Mouse (Mus musculus) lung, postnatal 36 days (tissue): ENCODE results near the gene Ssbp2.
A peak's percentile ranks its signal among the peaks of the same experiment; 100 is the strongest.

ENCODE experiments used
- DNase-seq: peaks from one replicate; pipeline ENCODE4 v3.0.0; 2022; ENCODE audit warnings: mixed read lengths

Ssbp2 gene

DNA sequence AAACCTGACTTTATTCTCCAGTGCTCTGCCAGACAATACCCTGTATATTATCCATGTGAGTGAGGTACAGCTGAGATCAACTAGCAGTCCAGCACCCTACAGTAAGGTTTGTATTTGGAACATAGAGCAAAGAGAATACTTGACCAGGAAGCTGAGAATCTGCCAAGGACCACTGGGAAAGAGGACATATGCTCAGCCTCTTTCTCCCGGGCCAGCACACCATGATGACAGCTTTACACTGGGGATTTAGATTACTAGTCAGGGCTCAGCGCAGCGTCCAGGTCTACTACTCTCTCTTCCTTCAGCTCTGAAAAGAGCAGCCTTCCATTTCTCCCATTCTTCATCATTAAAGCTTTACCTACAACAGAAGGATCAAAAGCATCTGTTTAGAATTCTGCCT, 76.6 kb downstream of the Ssbp2 start:
- DNase-seq = no peak

DNA sequence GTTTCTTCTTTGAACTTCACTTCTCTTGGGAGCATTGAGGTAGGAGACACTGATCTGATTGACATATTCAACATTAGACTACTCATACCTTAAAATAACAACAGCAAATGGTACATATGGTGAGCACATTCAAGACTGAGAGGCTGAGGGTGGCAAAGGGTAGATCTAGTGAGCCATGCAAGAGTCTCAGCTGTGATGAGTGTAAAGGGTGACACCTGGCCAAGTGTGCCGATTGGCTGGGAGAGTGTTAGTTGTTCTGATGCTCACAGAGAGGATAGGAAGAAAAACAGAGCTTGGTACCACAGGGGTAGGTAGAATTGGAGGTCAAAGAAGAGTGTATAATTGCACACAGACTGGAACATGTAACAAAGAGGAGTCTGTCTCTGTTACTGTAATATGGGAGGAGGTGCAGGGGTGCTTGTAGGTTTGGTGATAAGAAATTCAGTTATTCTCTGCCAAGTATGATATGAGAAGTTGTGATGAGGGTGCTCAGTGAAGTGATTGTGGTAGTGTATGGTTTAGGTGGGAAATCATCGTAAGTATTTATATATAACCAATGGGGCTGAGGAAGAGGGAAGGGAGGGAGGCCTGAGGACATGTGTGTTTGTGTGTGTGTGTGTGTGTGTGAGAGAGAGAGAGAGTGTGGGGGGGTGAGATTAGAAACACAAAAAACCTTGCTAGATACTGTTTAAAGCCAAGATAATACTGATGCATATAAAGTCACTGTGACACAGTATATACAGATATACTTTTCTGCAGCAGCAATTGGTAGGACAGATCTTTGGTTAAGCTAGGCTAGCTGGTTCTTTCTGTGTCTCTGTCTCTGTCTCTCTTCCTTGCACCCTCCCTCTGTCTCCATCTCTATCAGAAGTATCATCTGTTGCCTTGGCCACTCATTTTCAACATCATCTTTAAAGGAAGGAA, 80.3 kb downstream of the Ssbp2 start:
- DNase-seq = no peak

DNA sequence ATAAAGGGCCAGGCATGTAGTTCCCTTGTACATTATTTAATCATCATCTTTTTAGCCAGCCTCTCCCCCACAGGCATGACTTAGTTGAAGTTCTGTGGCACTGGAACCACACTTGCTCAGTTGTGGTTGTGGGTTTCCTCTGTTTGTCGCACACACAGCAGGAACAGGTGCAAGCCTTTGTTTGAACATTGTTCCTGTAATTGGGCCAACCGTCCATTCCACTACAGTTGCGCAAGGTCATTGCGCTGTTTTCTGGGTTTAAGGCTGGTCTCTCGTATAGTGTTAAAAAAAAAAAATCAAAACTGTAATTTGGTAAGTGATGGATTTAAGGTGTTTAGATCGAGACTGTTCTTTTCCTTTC, 81.0 kb downstream of the Ssbp2 start:
- peak; percentile 52 for DNase-seq

DNA sequence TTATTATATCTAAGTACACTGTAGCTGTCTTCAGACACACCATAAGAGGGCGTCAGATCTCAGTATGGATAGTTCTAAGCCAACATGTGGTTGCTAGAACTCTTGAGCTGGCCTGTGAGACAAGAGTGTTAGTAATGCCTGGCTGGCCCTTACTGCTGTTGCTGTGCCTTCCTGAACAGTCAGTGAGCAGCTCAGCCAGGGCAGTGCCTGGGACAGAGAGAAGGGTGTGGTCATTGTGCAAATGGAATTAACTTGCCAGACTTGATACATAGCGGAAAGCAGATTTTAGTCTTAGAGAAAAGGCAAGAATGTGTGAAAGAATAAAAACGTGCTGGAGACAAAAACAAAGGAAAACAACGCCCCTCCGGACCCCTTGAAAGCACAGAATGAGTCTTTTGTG, 83.5 kb downstream of the Ssbp2 start:
- peak; percentile 17 for DNase-seq

DNA sequence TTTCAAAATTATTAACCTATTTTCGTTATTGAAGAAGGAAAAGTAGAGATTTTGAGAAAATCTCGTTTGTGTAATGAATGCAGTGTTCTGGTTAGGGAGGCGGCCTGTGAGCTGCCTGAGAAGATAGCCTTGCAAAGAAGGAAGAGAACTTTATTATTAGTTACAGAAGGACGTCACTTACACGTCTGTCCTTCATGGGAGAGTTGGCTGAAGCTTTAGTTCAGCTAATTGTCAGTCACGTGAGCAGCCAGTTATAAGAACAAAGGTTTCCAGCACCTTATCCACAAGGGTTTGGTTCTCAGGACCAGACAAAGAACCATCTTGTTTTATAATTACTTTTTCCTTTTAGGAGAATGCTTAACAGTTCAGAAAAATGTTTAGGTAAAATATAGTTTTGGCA, 104.0 kb downstream of the Ssbp2 start:
- no peak for DNase-seq

DNA sequence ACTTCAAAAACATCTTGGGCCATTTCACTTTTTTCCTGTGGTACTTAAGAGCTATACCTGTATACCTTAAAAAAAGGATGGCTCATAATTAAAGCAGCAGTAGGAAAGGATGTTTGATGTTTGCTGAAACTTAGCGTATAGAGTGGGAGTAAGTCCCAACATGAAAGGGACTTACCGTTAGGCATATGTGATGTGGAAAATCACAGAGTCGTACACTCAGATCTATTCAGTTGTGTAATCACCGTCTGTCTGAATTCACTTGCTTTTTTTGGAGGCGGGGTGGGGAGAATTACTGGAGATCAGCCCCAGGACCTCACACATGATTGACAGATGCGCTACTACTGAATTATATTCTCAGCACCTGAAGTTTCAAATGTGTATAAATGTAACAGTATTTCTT, 104.7 kb downstream of the Ssbp2 start:
- DNase-seq = no peak

DNA sequence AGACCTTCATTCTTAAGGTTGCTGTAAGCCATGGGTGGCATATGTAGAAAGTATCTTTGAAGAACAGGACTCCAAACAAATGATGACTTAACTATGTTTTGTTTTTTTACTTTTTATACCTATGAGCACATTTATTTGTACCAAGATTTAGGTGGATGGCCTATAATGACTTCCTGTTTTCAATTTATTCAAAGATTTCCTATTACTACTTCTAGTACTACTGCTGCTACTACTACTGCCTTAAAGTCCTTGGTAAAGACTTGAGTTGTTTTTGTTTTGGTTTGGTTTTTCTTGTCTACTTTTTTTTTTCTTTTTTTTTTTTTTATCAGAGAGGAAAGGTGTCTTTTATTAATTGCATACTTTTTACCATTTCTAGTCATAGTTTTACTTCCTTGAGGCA, 121.4 kb downstream of the Ssbp2 start:
- DNase-seq = no peak

DNA sequence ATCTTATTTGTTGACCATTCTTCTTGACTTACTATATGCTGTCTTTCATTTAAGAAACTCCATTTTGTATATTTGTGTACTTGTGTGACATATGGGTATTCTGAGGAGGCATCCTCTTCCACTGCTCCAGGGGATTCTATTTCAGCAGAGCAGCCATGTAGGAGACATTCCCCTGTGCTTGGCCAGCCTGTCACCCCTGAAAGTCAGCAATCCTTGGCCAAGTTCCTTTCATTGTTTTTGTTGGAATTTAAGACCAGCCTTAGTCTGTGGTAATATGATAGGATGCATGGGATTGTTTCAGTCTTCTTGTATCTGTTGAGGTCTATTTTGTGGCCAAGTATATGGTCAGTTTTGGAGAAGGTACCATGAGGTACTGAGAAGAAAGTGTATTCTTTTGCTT, 122.1 kb downstream of the Ssbp2 start:
- DNase-seq = no peak

DNA sequence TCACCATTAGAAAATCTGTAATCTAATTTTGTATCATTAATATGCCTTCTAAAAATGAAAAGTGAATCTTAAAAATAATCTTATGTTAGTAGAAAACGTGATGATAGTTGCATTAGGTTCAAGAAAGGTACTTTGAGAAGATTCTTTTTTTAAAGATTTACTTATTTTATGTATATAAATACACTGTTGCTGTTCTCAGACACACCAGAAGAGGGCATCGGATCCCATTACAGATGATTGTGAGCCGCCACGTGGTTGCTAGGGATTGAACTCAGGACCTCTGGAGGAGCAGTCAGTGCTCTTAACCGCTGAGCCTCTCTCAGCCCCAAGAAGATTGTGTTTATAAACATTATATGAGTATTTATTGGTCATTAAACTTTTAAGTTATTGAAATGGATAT, 126.3 kb downstream of the Ssbp2 start:
- no peak for DNase-seq

DNA sequence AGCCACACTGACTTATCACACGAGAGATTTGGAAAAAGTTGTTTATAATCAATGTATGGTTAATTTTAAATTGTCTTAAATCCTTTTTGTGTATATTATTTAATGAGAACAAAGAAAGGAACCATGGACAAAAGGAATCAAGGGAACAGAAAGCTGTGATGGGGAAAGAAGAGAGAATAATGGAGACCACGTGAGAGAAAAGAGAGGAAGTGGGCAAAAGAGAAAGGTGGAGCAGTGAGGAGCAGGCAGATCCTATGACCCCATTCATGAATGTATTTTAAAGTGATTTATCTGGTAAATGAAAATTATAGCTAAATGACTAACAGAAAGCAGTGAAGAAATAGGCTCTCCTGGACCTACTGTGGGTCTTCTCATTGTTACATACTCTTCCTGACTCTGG, 128.4 kb downstream of the Ssbp2 start:
- DNase-seq = no peak

DNA sequence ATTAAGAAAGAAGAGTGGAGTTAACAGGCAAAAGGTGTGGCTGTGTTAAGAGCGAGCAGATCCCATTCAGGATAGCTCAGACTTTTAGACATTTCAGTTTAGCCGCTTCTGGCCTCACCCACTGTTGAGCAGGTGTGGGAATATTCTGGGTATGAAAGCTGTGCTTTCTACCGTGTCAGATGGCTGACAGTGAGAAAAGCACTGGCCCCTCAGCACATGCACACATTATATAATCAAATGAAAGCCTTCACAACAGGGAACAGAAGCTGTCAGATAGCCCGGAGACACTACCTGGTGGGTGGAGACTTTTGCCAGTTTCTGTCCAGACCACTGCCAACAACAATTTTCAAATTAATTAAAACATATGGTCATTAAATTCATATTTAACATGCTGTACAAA, 131.8 kb downstream of the Ssbp2 start:
- no peak for DNase-seq

DNA sequence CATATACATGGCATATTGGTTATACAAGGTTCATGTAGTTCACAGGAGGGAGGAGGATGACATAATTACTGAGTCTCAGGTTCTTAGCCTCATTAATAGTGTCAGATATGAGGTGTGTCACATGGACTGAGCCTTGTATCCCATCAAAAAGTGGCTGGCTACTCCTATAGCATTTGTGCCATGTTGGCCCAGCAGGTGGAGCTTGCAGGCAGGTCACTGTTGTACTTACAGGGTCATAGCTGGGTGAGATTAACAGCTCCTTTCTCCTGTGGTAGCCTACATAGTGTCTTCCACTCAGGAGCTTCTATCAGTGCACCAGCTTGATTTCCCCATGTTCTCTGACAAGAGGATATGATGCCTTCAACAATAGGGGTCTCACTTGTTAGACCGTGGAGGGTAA, 135.2 kb downstream of the Ssbp2 start:
- no peak for DNase-seq

DNA sequence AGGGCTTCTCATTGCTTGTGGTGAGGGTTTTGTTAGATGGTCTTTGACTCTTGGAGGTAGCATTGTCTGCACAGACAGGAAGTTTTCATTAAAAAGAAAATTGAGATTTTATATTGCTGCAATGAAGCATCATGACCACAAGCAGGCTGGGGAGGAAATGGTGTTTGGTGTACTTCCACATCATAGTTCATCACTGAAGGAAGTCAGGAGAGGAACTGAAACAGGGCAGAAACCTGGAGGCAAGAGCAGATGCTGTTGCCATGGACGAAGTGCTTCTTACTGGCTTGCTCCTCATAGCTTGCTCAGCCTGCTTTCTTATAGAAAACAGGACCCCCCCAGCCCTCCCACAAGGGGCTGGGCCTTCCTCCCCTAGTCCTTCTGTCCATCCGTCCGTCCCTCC, 139.5 kb downstream of the Ssbp2 start:
- peak; percentile 23 for DNase-seq

DNA sequence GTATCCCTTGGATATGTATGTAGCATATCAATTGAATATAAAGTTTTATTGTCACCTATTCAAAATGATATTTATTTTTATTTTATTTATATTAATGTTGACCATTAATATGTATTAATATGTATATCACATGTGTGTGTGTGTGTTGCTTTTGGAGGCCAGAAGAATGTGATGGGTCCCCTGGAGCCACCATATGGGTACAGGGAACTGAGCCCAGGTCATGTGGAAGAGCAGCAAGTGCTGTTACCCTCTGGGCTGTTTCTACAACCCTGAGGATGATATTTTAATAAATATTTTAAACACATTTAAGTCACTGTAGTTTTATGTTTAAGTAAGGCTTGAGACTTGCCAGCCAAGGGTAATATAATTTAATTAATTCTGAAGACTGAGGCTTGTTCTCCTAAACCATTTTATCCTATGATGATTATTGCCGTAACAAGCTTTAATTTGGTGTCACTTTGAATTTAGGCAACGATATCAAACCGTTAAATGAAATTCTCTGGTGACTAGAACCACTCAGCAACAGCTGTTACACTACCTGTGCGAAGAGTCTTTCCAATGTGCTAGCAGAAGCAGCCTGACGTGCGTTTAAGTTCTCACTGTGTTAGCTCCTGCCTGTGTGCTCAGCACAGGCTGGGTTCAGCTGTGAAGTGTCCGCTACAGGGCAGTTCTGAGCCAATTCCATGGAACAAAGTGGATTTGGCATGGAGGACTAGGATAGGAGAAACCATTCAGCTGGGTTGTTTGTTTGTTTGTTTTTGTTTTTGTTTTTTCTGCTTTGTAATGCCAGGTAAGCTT, 145.2 kb downstream of the Ssbp2 start:
- no peak for DNase-seq

DNA sequence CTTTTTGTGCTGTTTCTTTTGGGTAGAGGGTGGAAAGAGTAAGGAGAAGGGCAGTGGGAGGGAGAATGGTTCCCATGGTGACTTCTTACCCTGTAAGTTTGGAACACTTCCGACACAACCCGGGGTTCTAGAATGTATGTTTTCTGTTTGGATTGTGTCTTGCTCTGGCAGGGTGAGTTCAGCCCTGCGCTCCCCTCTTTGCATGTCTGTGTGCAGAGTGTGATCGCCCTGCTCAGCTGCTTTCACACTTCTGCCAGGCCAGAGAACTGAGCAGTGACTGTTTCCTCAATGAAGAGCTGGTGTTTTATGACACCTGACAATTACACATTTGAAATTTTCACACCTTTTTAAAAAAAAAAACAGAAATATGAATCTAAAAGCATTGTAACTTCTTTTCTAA, 150.5 kb downstream of the Ssbp2 start:
- DNase-seq = no peak

DNA sequence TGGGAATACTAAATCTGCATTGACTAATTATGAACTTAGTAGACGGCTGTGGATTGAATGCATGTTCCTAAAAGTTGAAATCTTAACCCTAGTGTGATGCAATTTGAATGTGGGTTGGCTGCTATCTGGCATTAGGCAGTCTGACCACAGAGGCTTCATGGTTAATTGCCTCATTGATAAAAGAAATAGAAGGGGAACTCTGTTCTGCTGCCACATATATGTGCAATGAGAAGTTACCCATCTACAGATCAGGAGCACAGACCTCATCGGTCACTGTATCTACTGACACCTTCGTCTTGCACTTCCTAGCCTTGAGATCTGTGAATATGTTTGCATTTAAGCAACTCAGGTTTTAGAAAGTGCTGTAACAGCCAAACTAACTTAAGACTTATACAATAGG, 151.8 kb downstream of the Ssbp2 start:
- peak; percentile 23 for DNase-seq

DNA sequence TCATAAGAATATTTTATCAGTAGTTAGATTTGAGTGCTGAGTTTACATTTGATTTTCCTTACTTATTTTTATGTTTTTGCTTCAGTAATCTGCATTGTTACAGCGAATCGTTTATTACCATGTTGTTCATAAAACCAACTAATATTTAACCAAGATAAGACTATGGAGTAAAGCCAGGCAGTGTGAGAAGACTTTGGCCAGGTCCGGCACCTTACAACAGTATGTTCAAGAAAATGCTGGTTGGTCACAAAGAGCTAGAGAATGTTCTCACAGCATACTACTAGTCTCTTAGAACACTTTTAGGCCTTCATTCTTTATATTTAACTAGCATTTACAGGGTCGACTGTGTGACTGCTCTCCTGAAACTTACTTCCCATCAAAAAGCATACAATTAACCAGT, 152.5 kb downstream of the Ssbp2 start:
- no peak for DNase-seq

DNA sequence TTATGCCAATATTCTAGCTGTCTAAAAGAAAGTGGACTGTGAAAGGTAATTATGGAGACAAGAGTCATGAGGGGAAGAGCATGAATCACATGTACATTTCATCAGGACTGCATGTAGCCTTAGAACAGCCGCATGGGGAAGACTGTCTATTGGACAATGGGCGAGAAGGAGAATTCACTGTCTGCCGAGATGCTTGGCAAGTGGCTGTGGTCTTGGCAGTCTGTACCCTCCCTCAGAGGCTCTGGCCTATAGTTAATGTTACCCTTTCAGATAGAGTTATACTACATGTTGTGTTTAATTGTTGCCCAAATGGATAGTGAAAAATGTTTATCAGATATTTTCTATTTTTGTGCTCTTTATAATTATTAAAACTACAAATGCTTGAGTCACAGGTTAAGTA, 156.0 kb downstream of the Ssbp2 start:
- DNase-seq = no peak

DNA sequence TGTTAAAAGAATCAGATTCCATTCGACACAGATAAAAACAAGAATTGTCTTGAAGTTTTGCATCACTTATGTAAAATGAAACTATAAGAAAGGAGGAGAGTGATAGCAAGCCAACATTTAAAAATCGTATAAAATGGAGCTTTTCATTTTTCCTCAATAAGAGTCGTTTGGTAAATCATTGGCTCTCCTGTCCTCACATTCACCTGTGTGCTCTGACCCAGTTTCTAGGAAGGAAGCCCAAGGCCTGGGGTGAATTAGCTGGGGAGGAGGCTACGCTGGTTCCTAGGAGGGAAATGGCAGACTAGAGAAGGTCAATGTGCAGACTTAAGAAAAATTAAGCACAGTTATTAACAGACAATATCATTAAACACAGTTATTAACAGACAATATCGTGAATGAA, 156.8 kb downstream of the Ssbp2 start:
- no peak for DNase-seq

DNA sequence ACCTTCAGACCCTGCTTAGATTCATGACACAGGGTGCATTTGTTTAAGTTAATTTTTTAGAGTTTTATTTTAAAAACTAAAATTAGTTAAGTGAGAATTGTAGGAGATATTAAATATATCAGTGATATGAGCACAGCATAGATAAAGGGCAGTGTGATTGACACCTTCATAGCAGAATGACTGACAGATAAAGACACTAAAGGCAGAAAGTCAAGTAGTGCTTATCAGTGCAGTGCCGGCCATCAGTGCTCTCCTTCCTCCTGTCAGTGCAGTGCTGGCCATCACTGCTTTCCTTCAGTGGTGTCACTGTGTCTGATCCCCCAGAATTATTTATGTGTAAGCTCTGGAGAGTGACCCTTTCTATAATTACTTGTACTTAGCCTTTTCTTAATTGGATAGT, 159.3 kb downstream of the Ssbp2 start:
- no peak for DNase-seq

DNA sequence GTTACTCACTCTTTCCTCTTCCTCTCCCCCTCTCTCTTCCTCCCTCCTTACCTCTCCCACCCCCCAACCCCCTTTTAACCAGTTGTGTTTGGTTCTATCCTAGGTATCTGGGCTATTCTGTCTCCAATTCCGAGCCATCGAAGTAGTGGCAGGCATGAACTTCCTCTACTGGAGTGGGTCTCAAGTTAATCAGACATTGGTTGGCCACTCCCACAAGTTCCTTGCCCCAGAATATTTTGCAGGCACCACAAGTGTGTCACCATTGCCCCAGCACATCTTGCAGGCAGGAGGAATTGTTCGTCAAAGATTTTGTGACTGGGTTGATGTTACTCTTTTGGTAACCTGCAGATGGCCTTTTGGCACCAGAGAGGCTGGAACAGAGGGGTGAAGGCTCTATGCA, 160.5 kb downstream of the Ssbp2 start:
- no peak for DNase-seq

DNA sequence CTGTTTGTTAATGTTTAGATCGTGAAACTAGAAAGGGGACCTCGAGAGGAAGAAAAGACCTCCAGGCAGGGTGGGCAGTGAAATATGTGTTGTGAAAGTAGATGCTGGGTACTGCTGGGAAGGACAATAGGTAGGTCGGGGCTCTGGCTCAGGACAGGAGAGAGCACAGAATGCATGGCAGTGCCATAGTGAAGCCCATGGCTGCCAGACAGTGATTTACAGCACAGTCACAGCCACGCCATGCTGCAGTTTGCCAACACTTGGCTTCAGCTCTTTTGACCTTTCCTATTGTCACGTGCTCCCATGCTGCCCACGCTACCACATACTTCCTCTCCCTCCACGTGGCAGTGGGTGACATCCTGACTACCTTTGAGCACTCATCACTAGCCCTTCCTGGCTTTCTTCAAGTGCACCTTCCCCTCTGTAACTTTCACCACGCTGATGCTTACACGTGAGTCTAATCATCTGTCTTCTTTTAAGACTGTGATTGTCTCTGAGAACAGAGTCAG, 171.3 kb downstream of the Ssbp2 start:
- no peak for DNase-seq

DNA sequence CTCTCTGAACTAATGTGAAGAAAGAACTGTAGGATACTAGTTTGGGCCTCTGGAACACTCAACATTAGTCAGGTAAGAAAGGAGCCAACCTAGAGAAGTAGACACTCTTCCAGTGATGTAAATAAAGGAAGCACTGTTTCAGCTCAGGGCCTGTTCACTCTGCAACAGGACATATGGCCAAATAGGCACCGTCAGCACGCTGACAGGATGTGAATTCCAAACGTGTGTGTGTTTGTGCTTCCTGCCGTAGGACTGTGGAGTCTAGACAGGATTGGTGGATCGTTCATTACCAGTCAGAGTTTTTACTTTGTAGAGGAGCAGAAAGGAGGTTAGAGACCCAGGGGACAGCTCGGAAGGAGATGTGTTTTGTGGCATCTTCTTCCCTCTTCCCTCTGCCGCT, 174.0 kb downstream of the Ssbp2 start:
- no peak for DNase-seq

DNA sequence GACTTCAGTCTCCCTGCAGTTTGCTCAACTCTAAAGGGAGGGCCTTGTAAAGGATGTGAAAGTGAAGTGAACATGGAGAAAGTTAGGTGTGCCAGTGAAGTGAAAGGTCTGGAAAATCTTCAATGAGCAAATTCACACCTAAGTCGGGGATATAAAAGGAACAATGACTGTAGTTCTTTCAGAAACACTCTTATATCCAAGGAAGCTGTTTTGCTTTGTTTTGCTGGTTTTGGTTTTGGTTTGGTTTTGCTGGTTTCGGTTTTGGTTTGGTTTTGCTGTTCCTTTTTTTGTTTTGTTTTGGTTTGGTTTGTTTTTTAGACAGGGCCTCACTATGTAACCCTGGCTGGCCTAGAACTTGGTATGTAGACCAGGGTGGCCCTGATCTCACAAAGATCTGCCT, 175.9 kb downstream of the Ssbp2 start:
- DNase-seq = no peak
